Mouse (Mus musculus) CD4-positive helper T cell, adult 2 months (primary cell): ENCODE data around the gene Carmil1.

ENCODE experiments used
- DNase-seq: peaks from one replicate; pipeline ENCODE4 v3.0.0-alpha.2; 2012; ENCODE audit warnings: low read depth, missing footprints, low spot score

Carmil1 gene

GRCm38 (mm10) chr13:24220441-24220970 is 60.1 kb downstream of the Carmil1 start:
- DNase-seq, result no peak

DNA sequence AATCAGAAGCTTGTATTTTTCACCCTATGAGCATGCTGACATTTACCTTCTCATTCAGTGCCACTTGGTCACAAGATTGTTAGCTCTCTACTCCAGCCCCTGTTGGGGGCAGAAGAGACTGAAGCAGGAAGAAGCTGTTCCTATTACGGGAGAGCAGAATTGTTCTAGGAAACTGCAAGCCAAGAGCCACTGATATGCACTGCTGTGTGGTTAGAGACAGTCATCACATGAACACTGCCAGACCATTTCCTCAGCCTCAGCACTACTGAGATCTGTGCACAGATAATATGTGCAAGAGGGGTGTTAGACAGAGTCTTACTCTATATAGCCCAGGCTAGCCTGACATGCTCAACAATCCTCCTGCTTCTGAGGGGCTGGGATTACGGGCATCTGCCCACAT is 69.4 kb downstream of the Carmil1 start:
- DNase-seq, result no peak

DNA sequence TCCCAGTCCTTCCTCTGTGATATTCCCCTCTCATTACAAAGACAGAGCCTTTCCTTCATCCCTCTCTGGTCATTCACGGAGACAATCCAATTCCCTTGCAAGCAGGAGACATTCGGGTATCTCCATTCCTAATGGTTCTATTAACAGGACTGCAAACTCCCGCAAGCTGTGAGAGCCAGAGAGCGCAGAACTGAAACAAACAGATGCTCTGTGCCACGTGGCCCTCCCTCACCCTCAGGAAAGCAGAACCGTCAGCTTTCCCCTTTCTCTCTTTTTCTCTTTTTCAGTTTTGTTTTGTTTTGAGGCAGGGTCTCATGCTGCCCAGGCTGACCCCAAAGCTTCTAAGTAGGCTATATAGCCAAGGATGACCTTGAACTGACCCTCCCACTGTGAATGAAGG is 74.5 kb downstream of the Carmil1 start:
- no peak for DNase-seq

- DNase-seq, result no peak
Measured at GRCm38 (mm10) chr13:24202314-24202713, 78.3 kb downstream of the Carmil1 start.

GRCm38 (mm10) chr13:24199861-24200543 is 80.6 kb downstream of the Carmil1 start:
- DNase-seq, result no peak

DNA sequence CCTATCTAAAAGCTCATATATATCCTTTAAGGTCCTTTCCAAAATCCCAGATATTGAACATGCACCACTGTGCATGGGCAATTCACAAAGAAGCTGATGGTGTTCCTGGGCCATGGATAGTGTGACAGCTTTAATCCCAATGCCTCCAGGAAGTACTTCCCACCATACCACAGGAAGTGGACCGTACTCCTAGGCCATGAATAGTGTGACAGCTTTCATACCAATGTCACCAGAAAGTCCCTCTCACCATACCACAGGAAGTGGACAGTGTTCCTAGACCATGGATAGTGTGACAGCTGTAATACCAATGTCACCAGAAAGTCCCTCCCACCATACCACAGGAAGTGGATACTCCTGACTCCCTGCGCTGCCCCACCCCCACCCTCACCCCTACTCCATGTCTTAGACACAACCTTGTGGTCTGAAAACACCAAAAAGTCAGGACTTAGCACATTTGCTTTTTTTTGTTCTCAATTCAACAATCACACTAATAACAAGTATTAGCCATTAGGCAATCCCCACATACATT is 82.1 kb downstream of the Carmil1 start:
- no peak for DNase-seq

- DNase-seq, result no peak
Measured at GRCm38 (mm10) chr13:24195371-24195770, 85.2 kb downstream of the Carmil1 start.

DNA sequence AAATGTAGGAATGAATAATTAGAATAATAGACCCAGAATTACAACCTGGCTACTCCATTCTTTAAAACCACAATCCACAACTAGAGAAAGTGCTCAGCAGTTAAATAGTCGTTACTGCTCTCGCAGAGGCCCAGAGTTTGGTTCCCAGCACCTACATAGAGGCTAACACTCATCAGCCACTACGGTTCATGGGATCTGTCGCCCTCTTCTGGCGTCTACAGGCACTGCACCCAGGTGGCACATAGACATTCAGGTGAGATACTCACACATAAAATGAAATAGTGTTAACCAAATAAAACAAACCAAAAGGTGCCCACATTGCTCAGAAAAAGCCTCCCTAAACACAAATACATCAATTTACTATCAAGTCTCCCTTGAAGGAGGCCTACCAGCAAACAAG is 86.6 kb downstream of the Carmil1 start:
- DNase-seq, result no peak

DNA sequence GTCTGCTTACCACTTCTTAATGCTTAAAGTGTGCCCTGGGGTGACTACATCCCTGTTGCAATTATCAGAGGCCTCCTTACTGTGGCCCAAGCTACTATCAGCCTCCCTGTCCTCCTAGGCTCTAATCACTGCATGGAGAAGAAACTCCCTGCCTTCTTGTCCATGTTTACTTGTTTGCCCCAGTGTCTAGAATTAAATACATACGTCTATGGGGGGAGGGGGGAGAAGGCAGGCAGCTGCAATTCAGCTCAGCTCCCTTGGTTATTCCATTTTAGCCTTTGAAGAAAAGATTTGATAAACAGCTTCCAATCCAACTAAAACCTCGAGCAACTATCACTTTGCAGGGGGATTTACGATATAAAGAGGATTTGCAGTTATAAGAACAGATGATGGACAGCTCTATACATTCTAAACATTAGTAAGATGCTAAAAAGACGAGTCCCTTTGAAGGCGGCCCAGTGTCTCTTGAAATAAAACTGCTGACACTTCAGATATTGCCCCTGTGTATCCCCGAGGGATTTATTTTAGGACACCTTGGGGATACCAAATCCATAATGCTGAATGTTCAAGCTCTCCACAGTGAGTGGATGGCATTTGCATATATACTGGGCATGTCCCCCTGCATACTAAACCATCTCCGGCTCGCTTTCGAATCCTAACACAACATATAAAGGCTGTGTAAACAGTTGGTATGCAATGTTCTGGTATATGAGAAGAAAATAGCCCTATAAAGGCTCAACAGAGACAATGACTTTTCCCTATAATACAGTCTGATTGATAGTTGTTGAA is 89.5 kb downstream of the Carmil1 start:
- DNase-seq, result no peak

GRCm38 (mm10) chr13:24187026-24187425 is 93.6 kb downstream of the Carmil1 start:
- DNase-seq, result no peak

DNA sequence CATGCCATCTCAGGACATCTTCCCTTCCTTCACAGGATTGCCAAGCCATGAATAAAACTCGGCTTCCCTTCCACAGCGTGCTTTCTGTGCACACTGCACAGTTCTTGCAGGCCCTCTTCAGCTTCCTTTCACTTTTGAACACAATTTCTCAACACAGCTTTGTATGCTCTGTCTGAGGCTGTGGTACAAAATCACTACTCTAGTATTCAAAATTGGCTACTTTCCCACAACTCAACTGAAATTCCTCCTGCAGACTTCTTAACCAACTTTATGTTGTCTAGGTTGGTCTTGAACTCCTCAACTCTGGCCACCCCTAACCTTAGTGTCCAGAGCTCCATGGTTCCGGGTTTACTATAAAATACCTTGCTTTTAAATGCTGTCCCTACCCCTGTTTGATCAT is 95.0 kb downstream of the Carmil1 start:
- no peak for DNase-seq

DNA sequence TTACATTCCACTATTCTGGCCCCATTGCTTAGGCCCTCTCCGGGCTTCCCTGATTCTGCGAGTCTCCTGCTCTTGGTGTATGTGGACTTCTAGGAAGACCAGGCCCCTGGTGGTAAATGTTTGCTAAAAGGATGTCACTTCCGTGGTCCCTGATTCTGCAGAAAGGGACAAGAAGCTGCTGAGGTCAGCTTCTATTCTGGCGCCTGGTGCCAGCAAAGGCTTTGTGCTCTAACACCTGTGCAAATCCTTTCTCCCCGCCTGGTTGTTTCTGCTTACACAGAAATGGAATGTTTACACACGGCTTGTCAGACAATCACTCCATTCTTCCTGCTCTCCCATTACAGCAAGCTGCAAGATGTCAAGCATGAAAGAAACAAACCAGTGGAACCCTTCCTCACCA is 97.7 kb downstream of the Carmil1 start:
- DNase-seq, result no peak

DNA sequence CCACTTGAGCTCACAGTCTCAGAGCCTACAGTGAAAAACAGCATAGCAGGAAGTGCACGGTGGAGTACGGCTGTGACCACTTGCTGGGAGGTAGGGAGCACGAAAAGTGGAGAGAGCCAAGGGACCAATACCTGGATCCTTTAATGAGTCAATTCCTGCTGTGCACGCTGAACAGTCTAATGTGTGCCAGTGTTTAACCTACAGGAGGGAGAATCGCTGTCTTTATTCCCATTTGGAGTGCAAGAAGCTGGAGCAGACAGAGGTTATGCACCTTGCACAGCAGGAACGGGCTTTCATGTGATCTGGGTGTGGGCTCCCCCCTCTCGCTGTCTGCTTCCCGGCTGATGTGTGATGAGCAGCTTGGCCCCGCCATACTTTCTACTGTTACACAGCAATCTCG is 101.1 kb downstream of the Carmil1 start:
- no peak for DNase-seq

GRCm38 (mm10) chr13:24177600-24177999 is 103.0 kb downstream of the Carmil1 start:
- no peak for DNase-seq

- DNase-seq, result no peak
Measured at GRCm38 (mm10) chr13:24176835-24177234, 103.8 kb downstream of the Carmil1 start.

DNA sequence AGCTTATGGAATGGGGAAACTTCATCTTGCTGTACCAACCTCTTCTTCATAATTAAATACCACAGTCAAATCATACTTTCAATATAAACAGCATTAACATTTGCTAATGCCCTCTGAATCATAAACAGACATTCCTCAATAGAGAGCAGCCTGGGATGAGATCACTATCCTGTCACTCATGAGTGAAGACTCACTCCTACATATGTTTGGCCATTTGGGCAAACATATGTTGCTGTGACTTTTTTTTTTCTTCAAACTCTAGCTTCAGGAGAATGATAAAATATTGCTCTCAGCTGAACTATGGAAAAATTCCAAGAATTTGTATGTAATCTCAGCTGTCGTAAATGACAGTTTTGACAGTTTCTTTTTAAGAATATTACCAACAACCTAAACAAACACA is 110.9 kb downstream of the Carmil1 start:
- DNase-seq, result no peak

DNA sequence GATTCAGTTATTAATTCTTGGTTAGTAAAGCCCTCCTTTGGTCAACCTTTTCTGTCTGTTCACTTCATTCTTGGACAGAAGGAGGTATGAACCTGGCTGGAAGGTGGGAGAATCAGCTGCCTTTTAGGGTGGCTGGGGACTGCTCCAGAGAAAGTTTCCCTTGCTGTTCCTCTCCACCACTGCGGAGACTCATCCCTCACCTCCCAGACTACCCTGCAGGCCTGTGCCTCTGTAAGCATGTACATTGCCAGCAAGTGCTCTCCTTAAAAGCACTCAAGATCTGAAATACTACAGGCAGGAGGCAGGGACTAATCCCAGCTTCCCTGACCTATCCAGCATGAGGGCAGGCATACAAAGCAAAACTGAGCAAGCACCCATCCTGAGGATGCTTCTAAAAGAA is 117.2 kb downstream of the Carmil1 start:
- DNase-seq, result no peak

DNA sequence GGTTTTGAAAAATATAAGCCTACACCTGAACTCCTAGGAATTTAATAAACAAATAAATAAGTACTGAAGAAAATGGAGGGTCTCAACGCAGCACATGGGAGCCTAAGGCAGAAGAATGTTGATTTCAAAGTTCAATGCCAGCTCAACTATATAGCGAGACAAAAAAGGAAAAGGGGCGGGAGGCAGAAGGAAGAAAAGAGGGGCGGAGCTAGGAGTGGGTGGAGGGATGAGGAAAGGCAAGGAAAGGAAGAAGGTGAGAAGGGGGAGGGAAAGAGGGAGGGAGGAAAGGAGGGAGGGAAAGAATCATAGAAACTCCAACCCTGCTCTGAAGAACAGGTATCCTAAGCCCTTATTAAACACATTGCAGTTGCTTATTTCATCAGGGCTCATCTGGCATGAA is 119.5 kb downstream of the Carmil1 start:
- DNase-seq, result no peak

DNA sequence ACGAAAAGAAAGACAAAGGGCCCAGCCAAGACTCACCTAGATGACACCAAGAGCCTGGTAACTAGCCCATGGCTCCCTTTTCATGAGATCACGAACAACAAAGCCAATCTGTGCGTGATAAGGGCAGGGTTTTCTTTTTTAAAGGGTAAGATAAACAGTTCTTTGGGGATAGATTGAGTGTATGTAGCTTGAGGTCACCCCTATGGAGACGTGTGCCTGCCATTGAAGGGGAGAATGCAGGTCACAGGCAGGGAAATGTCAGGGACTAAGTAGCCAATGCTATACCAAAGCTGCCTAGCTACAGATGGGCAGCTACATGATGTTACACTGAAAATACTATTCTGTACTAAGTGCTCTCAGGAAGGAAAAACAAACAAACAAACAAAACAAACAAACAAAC is 120.6 kb downstream of the Carmil1 start:
- DNase-seq, result no peak

GRCm38 (mm10) chr13:24159190-24159965 is 121.2 kb downstream of the Carmil1 start:
- no peak for DNase-seq

GRCm38 (mm10) chr13:24157560-24158011 is 123.0 kb downstream of the Carmil1 start:
- DNase-seq, result no peak

- DNase-seq, result no peak
Measured at GRCm38 (mm10) chr13:24155190-24155589, 125.4 kb downstream of the Carmil1 start.
